Mouse (Mus musculus) CH12.LX (cell line): ENCODE measurements around the gene Srd5a1.

Experiments
- CHD1 ChIP-seq: IDR thresholded peaks from 2 replicates; pipeline ENCODE4 v1.6.1; 2012; ENCODE audit warnings: low read depth, low read length, improper control_type of control experiment, inconsistent platforms
- CTCF ChIP-seq, 2 experiments: IDR thresholded peaks in 1 of 2; conservative IDR thresholded peaks in 1 of 2; 2 replicates each; pipeline ENCODE4 v1.5.1; 2011 to 2012; ENCODE audit warnings: low read depth in 2 of 2, low read length in 2 of 2, improper control_type of control experiment in 1 of 2, inconsistent platforms in 1 of 2, mild to moderate bottlenecking in 1 of 2, moderate library complexity in 1 of 2
- ELF1 ChIP-seq: IDR thresholded peaks from 2 replicates; pipeline ENCODE4 v1.6.1; 2014; ENCODE audit warnings: low read depth, mild to moderate bottlenecking, inconsistent platforms, low read length, improper control_type of control experiment
- EP300 ChIP-seq: IDR thresholded peaks from 2 replicates; pipeline ENCODE4 v1.6.1; 2011; ENCODE audit warnings: low read length, improper control_type of control experiment
- POLR2A ChIP-seq: IDR thresholded peaks from 2 replicates; pipeline ENCODE4 v1.6.1; 2011; ENCODE audit warnings: low read depth, mild to moderate bottlenecking, improper control_type of control experiment, low read length
- ZNF384 ChIP-seq: IDR thresholded peaks from 2 replicates; pipeline ENCODE4 v1.6.1; 2012; ENCODE audit warnings: low read depth, low read length, improper control_type of control experiment, inconsistent platforms

DNA sequence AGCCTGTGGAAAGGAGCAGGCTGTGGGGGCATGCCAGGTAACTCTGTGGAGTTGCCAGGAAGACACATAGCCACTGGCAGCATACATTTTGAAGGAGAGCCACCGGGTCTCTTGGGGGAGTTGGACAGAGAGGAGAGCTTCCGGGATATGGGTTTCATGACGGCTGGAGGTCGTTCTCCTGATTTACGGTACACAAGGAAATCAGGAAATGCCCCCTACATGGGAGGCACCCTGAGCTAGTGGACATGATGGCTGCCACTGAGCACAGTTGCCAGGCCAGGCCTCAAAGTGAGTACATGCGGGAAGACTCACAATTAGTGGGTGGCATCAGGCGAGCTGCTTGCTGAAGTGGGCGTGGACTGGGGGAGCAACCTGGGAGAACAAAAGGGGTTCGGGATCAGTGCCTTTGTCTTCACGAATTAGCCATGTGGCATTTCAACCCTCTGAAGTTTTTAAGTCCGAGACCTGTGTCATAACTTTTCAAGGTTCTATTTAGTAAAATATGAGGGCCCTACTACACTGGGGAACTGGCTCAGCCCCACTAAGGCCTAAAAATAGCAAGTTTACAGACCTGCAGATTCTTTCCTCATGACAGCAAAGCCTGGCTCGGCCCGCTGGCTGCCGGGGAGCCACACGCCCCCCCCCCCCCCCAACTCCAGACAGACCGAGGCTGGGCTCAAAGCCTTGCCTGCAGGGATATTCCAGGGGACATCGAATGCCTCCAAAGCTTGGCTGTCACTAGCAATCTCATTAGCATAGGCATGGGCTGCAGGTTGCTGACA, 68.5 kb downstream of the Srd5a1 start:
- no peak for TF ChIP-seq ZNF384
- TF ChIP-seq ELF1 = no peak
- TF ChIP-seq CTCF (conservative IDR thresholded peaks at IDR 0.05 in 1 of 2, IDR thresholded peaks at IDR 0.05 in 1 of 2; ENCODE audit: low read depth in 2 of 2, low read length in 2 of 2) = no peak
- TF ChIP-seq EP300 = no peak
- no peak for TF ChIP-seq CHD1
- no peak for TF ChIP-seq POLR2A
